Mouse (Mus musculus) layer of hippocampus, adult 9-10 months (tissue): ENCODE data around the gene Gpr83.
"Not testable (repeated sequence)": the region's sequence is repeated elsewhere in the genome, so short reads cannot be mapped to it uniquely, and the experiment has no call there.

ENCODE experiments used
- DNase-seq: peaks from one replicate; pipeline ENCODE4 v3.0.0; 2022; ENCODE audit warnings: low spot score

Gpr83 gene

GRCm38 (mm10) chr9:14870377-14870776 lies 10.4 kb downstream of the Gpr83 start:
- DNase-seq = no peak

DNA sequence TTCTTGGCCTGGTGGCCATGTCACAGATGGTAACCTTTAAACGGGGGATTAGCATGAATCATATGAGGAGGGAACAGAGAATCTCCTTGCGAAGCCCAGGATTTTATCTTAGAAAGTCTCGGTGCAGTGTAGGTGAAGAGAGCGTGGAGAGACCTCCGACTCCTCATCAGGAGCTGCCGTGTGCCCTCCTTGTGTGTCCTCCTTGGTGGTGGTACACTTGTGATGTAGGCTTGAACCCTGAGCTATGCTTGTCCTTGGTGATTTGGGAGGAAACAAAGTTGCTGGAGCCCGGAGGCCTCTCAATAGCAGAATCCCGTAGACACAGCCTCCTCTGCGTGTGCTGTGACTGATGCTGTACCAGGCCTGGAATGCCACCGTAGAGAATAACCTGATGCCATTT lies 10.8 kb downstream of the Gpr83 start:
- DNase-seq = no peak

GRCm38 (mm10) chr9:14871536-14871935 lies 11.5 kb downstream of the Gpr83 start:
- DNase-seq = no peak

DNA sequence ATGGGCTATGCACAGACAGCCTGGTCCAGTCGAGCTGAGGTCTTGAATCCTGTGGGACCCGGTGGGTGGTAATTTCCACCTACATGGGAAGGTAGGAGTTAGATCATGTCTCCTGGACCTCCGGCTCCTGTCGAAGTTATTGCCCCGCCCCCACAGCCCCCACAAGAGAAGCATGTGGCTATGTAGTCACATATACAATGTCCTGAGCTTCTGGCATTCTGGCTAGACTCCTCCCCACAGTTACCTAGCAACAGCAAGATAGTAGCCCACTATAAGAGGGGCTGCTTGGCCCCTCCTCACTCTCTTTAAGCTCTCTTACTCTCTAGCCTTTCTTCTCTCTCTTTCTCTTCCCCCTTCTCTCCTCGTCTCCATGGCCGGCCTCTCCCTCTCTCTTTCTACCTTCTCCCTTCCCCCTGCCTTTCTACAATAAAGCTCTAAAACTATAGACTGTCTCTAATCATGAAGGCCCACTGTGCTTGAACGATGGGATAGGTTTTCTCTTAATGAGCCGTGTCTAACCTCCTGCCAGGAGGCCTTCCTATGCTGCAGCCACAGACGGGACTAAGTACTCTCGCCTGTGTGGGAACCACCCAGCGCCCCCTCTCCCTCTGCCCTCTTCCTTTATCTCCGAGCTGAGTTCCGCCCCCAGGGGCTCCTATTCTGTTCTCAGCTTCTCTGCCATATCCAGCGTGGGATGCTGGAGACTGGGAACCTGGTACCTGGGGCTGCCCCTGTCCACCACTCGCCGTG lies 12.3 kb downstream of the Gpr83 start:
- no peak for DNase-seq

GRCm38 (mm10) chr9:14875743-14876507 lies 15.9 kb downstream of the Gpr83 start:
- DNase-seq = no peak

DNA sequence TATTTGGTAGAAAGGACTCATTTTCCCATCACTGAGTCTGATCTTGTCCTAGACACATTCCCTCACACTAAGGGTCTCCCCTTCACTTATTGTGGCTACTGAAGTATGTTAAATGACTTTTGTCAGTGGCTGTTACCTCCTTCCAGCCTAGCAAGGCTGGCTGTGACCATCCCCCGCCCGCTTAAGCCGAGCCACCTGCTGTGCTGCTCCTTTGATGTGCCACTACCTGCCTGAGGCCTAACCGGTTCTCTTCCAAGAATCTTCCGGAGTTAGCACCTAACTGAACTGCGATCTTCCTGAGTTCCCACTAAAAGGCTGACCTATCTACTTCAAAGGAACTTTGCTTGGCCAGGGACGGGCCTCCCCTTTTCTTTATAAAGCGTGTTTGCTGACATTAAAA lies 16.6 kb downstream of the Gpr83 start:
- not testable (repeated sequence) for DNase-seq

GRCm38 (mm10) chr9:14884641-14885040 lies 24.6 kb downstream of the Gpr83 start:
- DNase-seq = no peak

- DNase-seq = no peak
Observed at GRCm38 (mm10) chr9:14885151-14885550, 25.1 kb downstream of the Gpr83 start.

GRCm38 (mm10) chr9:14885954-14886353 lies 25.9 kb downstream of the Gpr83 start:
- DNase-seq = no peak

DNA sequence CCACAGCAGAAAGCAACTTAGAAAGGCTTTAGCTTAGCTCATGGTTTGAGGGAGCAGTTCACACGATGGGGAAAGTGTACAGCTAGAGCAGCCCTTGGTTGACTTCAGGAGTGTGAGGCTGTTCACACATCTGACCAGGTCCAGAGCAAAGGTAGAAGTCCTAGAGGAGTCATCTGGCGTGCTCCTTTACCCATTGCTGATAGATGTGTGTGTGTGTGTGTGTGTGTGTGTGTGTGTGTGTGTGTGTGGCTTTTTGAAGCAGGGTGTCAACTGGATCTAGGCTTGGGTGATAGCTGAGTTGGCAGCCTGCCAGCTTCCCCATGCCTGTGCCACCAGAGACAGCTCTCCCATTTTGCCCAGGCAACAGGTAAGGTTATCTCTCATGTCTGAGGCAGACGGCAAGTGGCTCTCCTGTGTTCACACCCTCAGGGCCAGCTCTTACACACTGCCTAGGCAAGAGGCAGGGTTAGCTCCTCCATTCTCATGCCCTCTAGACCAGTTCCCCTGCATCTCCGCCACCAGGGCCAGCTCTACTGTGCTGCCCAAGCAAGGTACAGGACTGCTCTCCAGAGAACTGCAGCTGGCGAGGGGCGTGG lies 27.9 kb downstream of the Gpr83 start:
- no peak for DNase-seq

- no peak for DNase-seq
Observed at GRCm38 (mm10) chr9:14888671-14889070, 28.7 kb downstream of the Gpr83 start.

DNA sequence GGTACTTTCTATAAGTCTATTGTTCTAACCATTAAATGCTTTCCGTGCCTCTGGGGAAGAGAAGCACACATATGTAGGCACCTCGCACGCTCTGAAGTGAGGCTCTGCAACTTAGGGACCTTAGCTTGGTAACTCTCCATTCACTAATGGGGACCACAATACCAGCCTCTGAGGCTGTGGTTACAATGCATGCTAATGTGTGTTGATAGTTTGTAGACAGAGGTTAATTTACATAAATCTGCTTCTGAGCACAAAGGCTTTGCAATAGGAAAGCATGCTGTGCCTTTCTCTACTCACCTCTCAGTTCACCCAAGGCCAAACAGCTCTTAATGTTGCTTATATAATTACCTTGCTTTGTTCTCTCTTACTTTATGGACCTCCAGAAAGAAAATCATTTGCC lies 30.7 kb downstream of the Gpr83 start:
- no peak for DNase-seq

GRCm38 (mm10) chr9:14891891-14892290 lies 31.9 kb downstream of the Gpr83 start:
- no peak for DNase-seq

DNA sequence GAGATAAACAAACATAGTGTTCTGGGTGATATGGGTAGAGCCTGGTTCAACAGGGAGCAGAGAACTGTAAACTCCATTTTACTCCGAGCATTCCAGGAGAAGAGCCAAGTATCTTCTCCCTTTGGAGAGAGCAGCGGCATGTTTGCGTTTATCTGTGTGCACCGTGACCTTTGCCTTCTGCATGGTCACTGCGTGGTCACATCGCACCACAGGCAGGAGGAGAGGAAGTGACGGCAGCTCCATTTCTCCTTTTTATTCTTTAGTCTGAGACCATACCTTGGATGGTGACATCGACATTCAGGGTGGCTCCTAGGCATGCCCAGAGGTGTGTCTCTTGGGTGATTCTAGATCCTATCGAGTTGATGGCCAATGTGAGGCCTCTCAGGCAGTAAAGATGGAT lies 33.4 kb downstream of the Gpr83 start:
- no peak for DNase-seq

DNA sequence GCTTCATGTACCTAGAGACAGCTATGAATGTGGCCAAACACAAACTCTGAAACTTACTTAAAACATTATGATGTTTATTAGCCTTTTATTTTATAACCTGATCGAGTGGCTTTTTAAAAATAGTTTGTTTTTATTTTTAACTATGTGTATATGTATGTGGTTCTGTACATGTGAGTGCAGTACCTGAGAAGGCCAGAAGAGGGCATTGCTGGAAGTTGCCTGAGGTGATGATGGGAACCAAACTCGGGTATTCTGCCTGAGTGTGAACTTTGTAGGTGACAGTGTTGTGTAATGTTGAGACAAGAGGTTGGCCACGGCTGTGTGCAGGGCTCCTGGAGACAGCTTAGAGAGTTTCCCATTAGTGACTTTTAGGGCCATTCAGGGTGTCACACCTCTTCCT lies 34.6 kb downstream of the Gpr83 start:
- DNase-seq = no peak

- no peak for DNase-seq
Observed at GRCm38 (mm10) chr9:14895237-14895835, 35.3 kb downstream of the Gpr83 start.

GRCm38 (mm10) chr9:14897102-14897501 lies 37.1 kb downstream of the Gpr83 start:
- DNase-seq = no peak

- DNase-seq = no peak
Observed at GRCm38 (mm10) chr9:14901757-14902156, 41.7 kb downstream of the Gpr83 start.

GRCm38 (mm10) chr9:14902416-14902815 lies 42.4 kb downstream of the Gpr83 start:
- DNase-seq = no peak

DNA sequence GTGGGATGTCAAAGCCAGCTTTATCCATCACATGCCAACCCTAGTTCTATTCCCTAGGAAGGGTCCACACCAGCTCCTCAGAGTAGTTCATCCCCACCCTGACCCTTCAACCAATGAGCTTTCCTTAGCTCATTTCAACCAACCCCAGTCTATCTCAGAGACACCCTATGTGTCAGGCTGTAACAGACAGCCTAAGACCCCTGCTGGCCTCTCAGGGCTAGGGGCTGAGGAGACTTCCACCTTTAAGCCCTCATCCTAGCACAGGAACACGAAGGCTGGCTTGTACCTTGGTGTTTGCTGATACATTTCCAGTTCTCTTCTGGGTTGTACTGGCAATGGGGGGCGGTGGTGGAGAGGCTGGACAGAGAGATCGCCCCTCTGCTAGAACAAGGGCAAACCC lies 43.0 kb downstream of the Gpr83 start:
- DNase-seq = no peak

GRCm38 (mm10) chr9:14903581-14904378 lies 43.8 kb downstream of the Gpr83 start, which contains the start of gene Izumo1r:
TSS of gene Izumo1r (minus strand) at chr9:14903949.
- DNase-seq = no peak
